Mouse (Mus musculus): ENCODE results near the gene Ctns. TPM values are rescaled to one million over a fixed set of nuclear protein-coding genes. Genes with fewer than 3 reads are reported as not detected.

The Ctns gene
- 17.4 and 21.5 TPM in 2 replicates for polyA plus RNA-seq (2015; fragmentation: Nextera tagmentation; extraction: Ambion mirVana)

DNA sequence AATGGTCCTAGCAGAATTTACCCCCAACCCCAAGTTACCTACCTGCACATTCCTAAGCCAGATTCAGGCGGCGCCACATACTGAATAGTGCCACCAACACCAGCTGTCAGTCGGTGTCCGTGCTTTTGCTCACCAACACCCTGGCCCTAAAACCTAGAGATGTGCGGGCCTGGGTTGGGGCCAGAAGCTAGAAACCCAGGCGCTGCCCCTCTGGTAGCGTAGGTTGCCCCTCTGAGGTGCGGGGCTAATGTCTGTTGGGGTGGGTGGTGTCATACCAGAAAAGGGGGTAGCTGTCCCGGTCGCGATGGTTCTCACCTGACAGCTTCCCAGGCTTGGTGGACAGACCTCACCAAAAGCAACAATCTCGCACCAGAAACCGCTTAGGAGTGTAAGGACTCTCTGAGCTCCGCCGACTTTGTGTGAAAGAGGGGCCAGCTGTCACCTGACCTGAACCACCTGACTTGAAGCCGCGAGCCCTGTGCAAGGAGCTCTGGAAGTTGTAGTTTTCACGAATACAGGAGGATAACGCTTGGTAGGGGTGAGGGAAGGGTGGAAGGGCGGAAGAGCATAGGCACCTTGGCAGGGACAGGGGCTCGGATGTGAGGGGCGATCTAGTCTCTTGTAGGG lies at the start of gene Ctns:
Gene Ctns, minus strand, starts transcription at position 440 of the 627 bp plus-strand sequence.
- Histone ChIP-seq H3K4me1 (ENCODE audit: control insufficient read depth, insufficient read depth, low read depth, low read length) (peaks cover 13% of the 10 kb centered on the region), H3K4me3 (ENCODE audit: low read length) (peak within 1 kb of the TSS; percentile 64), H3K36me3 (ENCODE audit: control insufficient read depth, insufficient read depth, low read length) (no peaks in the 10 kb centered on the region), H3K4me2 (ENCODE audit: low read length) (peak within 1 kb of the TSS; percentile 89), H3K9ac (ENCODE audit: low read depth, low read length) (peak within 1 kb of the TSS; percentile 78), H3K9me3 (ENCODE audit: control insufficient read depth, low read length) (no peaks in the 10 kb centered on the region), H3K27me3 (replicated peaks; ENCODE audit: control insufficient read depth, insufficient read depth, low read length) (no peaks in the 10 kb centered on the region), H3K27ac (ENCODE audit: low read depth, low read length) (peak within 1 kb of the TSS; percentile 67)
- 1% methylated on average over 22 of the region's 22 CpGs for WGBS
- ATAC-seq, result peak; percentile 98

- H3K27me3 ChIP-seq (replicated peaks; ENCODE audit: control insufficient read depth, insufficient read depth, low read length), result no peaks in the 10 kb centered on the region
- no peak overlapping the region for H3K27ac ChIP-seq (ENCODE audit: low read depth, low read length)
- no peak for ATAC-seq
- H3K4me2 ChIP-seq (ENCODE audit: low read length), result no peak overlapping the region
- no peak overlapping the region for H3K9ac ChIP-seq (ENCODE audit: low read depth, low read length)
- H3K36me3 ChIP-seq (ENCODE audit: control insufficient read depth, insufficient read depth, low read length), result no peaks in the 10 kb centered on the region
- no peaks in the 10 kb centered on the region for H3K4me1 ChIP-seq (ENCODE audit: control insufficient read depth, insufficient read depth, low read depth, low read length)
- WGBS, result 86% methylated on average over 4 of the region's 4 CpGs
- no peak overlapping the region for H3K4me3 ChIP-seq (ENCODE audit: low read length)
- no peaks in the 10 kb centered on the region for H3K9me3 ChIP-seq (ENCODE audit: control insufficient read depth, low read length)
Observed at GRCm38 (mm10) chr11:73242777-73243176, 43.9 kb upstream of the Ctns start.

- Histone ChIP-seq H3K9me3 (ENCODE audit: control insufficient read depth, low read length) (no peaks in the 10 kb centered on the region), H3K9ac (ENCODE audit: low read depth, low read length) (no peak overlapping the region), H3K4me3 (ENCODE audit: low read length) (no peak overlapping the region), H3K36me3 (ENCODE audit: control insufficient read depth, insufficient read depth, low read length) (no peaks in the 10 kb centered on the region), H3K27ac (ENCODE audit: low read depth, low read length) (no peak overlapping the region), H3K4me1 (ENCODE audit: control insufficient read depth, insufficient read depth, low read depth, low read length) (no peaks in the 10 kb centered on the region), H3K27me3 (replicated peaks; ENCODE audit: control insufficient read depth, insufficient read depth, low read length) (no peaks in the 10 kb centered on the region), H3K4me2 (ENCODE audit: low read length) (no peak overlapping the region)
- 80% methylated on average over 6 of the region's 6 CpGs for WGBS
- no peak for ATAC-seq
Observed at GRCm38 (mm10) chr11:73242199-73242598, 43.4 kb upstream of the Ctns start.

DNA sequence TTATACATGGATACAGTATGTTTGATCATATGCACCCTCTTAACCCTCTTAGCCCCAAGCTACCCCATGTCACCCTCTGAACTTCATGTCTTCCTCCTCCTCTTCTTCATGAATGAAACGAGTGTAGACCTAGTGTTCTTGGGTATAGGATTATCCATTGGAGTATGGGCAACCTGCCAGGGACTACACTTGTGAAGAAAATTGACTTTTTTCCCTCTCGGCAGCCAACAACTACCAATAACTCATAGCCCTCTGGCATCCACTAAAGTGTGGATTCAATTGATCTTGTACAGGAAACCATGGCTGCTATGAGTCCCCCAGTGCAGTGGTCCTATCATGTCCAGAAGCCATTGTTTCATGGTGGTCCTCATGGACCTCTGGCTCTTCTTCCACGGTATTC lies 37.9 kb upstream of the Ctns start:
- WGBS, result 70% methylated on average over 3 of the region's 3 CpGs
- Histone ChIP-seq H3K4me2 (ENCODE audit: low read length) (no peak overlapping the region), H3K36me3 (ENCODE audit: control insufficient read depth, insufficient read depth, low read length) (no peaks in the 10 kb centered on the region)

DNA sequence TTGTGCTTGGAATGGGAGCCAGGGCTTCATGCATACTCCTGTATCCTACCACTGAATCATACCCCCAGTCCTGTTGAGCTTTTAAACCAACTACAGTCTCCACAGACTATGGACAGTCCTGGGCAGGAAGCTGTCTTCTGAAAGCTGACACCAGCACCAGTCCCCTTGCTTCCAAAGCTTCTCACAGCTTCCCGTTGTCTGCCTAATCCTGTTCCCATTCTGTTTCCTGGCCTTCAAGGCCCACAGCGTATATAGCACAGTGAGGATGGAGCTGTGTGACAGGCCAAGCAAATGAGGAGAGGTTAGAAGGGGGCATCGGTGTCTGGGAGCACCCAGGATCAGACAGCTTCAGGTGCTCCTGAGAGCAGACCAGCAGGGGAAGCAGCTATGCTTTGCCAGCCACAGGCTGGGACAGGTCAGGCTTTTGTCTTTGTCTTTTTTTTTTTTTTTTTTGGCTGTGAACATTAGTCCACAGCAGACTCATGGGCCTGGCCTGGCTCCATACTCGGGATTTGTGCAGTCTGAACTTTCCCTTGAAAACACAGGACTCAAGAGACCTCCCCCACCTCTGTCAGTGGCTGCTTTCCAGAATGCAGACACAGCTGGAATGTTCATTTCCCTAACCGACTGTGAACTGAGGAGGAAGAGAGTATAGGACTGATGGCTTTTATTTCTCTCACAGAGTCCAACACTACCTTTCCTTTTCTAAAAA lies 37.3 kb upstream of the Ctns start:
- ATAC-seq, result peak; percentile 48; the same call in 1 of the 2 replicates
- Histone ChIP-seq H3K4me1 (ENCODE audit: control insufficient read depth, insufficient read depth, low read depth, low read length) (no peaks in the 10 kb centered on the region), H3K27me3 (replicated peaks; ENCODE audit: control insufficient read depth, insufficient read depth, low read length) (no peaks in the 10 kb centered on the region), H3K27ac (ENCODE audit: low read depth, low read length) (0 out of 2 replicates have a peak overlapping the region, but pooled peaks have one; percentile 3), H3K36me3 (ENCODE audit: control insufficient read depth, insufficient read depth, low read length) (no peaks in the 10 kb centered on the region), H3K9ac (ENCODE audit: low read depth, low read length) (no peak overlapping the region), H3K4me2 (ENCODE audit: low read length) (no peak overlapping the region), H3K4me3 (ENCODE audit: low read length) (no peak overlapping the region), H3K9me3 (ENCODE audit: control insufficient read depth, low read length) (no peaks in the 10 kb centered on the region)
- WGBS, result 44% methylated on average over 5 of the region's 5 CpGs

More for the DNA sequence above, 37.9 kb upstream of the Ctns start:
- ATAC-seq, result no peak
- no peak overlapping the region for H3K27ac ChIP-seq (ENCODE audit: low read depth, low read length)
- no peak overlapping the region for H3K9ac ChIP-seq (ENCODE audit: low read depth, low read length)
- H3K4me3 ChIP-seq (ENCODE audit: low read length), result no peak overlapping the region
- H3K9me3 ChIP-seq (ENCODE audit: control insufficient read depth, low read length), result no peaks in the 10 kb centered on the region
- no peaks in the 10 kb centered on the region for H3K4me1 ChIP-seq (ENCODE audit: control insufficient read depth, insufficient read depth, low read depth, low read length)
- H3K27me3 ChIP-seq (replicated peaks; ENCODE audit: control insufficient read depth, insufficient read depth, low read length), result no peaks in the 10 kb centered on the region

- Histone ChIP-seq H3K27me3 (replicated peaks; ENCODE audit: control insufficient read depth, insufficient read depth, low read length) (no peaks in the 10 kb centered on the region), H3K9ac (ENCODE audit: low read depth, low read length) (no peak within 1 kb of the TSS), H3K4me3 (ENCODE audit: low read length) (no peak within 1 kb of the TSS), H3K4me1 (ENCODE audit: control insufficient read depth, insufficient read depth, low read depth, low read length) (no peaks in the 10 kb centered on the region), H3K27ac (ENCODE audit: low read depth, low read length) (no peak within 1 kb of the TSS), H3K36me3 (ENCODE audit: control insufficient read depth, insufficient read depth, low read length) (no peaks in the 10 kb centered on the region), H3K9me3 (ENCODE audit: control insufficient read depth, low read length) (peaks cover 3% of the 10 kb centered on the region), H3K4me2 (ENCODE audit: low read length) (no peak within 1 kb of the TSS)
- 73% methylated on average over 5 of the region's 5 CpGs for WGBS
- no peak for ATAC-seq
Observed at GRCm38 (mm10) chr11:73233992-73234391, 35.1 kb upstream of the Ctns start, which contains the start of gene Trpv1. Gene Trpv1 (plus strand): TSS chr11:73234292.

GRCm38 (mm10) chr11:73232513-73232912 lies 33.7 kb upstream of the Ctns start:
- Histone ChIP-seq H3K36me3 (ENCODE audit: control insufficient read depth, insufficient read depth, low read length) (no peaks in the 10 kb centered on the region), H3K27ac (ENCODE audit: low read depth, low read length) (no peak overlapping the region), H3K4me1 (ENCODE audit: control insufficient read depth, insufficient read depth, low read depth, low read length) (no peaks in the 10 kb centered on the region), H3K4me2 (ENCODE audit: low read length) (no peak overlapping the region), H3K9ac (ENCODE audit: low read depth, low read length) (no peak overlapping the region), H3K4me3 (ENCODE audit: low read length) (no peak overlapping the region), H3K9me3 (ENCODE audit: control insufficient read depth, low read length) (peaks cover 5% of the 10 kb centered on the region), H3K27me3 (replicated peaks; ENCODE audit: control insufficient read depth, insufficient read depth, low read length) (no peaks in the 10 kb centered on the region)
- no peak for ATAC-seq
- WGBS, result 62% methylated on average over 2 of the region's 2 CpGs

- no peaks in the 10 kb centered on the region for H3K36me3 ChIP-seq (ENCODE audit: control insufficient read depth, insufficient read depth, low read length)
- H3K27me3 ChIP-seq (replicated peaks; ENCODE audit: control insufficient read depth, insufficient read depth, low read length), result no peaks in the 10 kb centered on the region
- no peak for ATAC-seq
- no peak overlapping the region for H3K9ac ChIP-seq (ENCODE audit: low read depth, low read length)
- H3K4me1 ChIP-seq (ENCODE audit: control insufficient read depth, insufficient read depth, low read depth, low read length), result no peaks in the 10 kb centered on the region
- peaks cover 5% of the 10 kb centered on the region for H3K9me3 ChIP-seq (ENCODE audit: control insufficient read depth, low read length)
- no peak overlapping the region for H3K4me2 ChIP-seq (ENCODE audit: low read length)
- no peak overlapping the region for H3K4me3 ChIP-seq (ENCODE audit: low read length)
- 90% methylated on average over 5 of the region's 5 CpGs for WGBS
- no peak overlapping the region for H3K27ac ChIP-seq (ENCODE audit: low read depth, low read length)
Observed at GRCm38 (mm10) chr11:73230081-73230480, 31.2 kb upstream of the Ctns start.

DNA sequence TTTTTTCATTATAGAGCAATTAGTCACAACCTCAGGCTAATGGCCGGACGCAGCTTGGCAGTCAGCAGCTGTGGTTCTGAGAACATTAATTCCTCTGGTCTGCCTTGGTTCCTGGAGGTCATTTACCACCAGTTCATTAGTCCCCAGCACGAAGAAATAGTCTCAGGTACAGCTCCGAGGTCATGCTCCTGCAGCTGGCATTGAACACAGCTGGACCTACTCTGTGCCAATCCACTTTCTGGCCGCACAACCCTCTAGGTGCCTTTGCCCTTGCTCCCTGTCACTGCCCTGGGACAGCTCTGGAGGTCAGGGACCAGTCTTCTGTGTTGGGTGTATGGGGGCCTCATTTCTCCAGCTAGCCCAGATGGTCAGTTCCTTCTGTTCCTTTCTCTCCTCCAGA lies 30.0 kb upstream of the Ctns start:
- H3K27ac ChIP-seq (ENCODE audit: low read depth, low read length), result no peak overlapping the region
- no peaks in the 10 kb centered on the region for H3K36me3 ChIP-seq (ENCODE audit: control insufficient read depth, insufficient read depth, low read length)
- no peak for ATAC-seq
- H3K9me3 ChIP-seq (ENCODE audit: control insufficient read depth, low read length), result peaks cover 5% of the 10 kb centered on the region
- WGBS, result 79% methylated on average over 5 of the region's 5 CpGs
- no peaks in the 10 kb centered on the region for H3K27me3 ChIP-seq (replicated peaks; ENCODE audit: control insufficient read depth, insufficient read depth, low read length)
- no peaks in the 10 kb centered on the region for H3K4me1 ChIP-seq (ENCODE audit: control insufficient read depth, insufficient read depth, low read depth, low read length)
- H3K9ac ChIP-seq (ENCODE audit: low read depth, low read length), result no peak overlapping the region
- H3K4me2 ChIP-seq (ENCODE audit: low read length), result no peak overlapping the region
- H3K4me3 ChIP-seq (ENCODE audit: low read length), result no peak overlapping the region
